Mouse (Mus musculus) splenic B cell, adult 2 months (primary cell): Measurements from ENCODE around the gene Gatd1.

ENCODE experiments used
- DNase-seq: peaks from one replicate; pipeline ENCODE4 v3.0.0-alpha.2; 2011; ENCODE audit warnings: low read depth, low spot score
- H3K27me3 ChIP-seq: 2 replicates; pipeline ENCODE4 v1.6.1; 2012; ENCODE audit warnings: mild to moderate bottlenecking, low read length, moderate library complexity, mixed read lengths; ENCODE audit not compliant: control insufficient read depth, poor library complexity, insufficient read depth, severe bottlenecking
- H3K36me3 ChIP-seq: 2 replicates; pipeline ENCODE4 v1.6.1; 2012; ENCODE audit warnings: mild to moderate bottlenecking, low read length, moderate library complexity, mixed read lengths; ENCODE audit not compliant: control insufficient read depth, poor library complexity, insufficient read depth, severe bottlenecking

The Gatd1 gene

GRCm38 (mm10) chr7:141413809-141414584 is at the start of gene Gatd1:
Gene Gatd1 (minus strand): TSS chr7:141414136.
- peak; percentile 100 for DNase-seq
- Histone ChIP-seq H3K36me3 (no peaks in the 10 kb centered on the region), H3K27me3 (no peaks in the 10 kb centered on the region)

- Histone ChIP-seq H3K36me3 (peaks cover 10% of the 10 kb centered on the region), H3K27me3 (no peaks in the 10 kb centered on the region)
- no peak for DNase-seq
Observed at GRCm38 (mm10) chr7:141462333-141462821, 48.4 kb upstream of the Gatd1 start.

- no peak for DNase-seq
Observed at GRCm38 (mm10) chr7:141461521-141462332, 47.8 kb upstream of the Gatd1 start.

GRCm38 (mm10) chr7:141460391-141461113 is 46.6 kb upstream of the Gatd1 start, which contains the start of gene Cracr2b:
Gene Cracr2b (plus strand): TSS chr7:141461094.
- DNase-seq = no peak
- Histone ChIP-seq H3K27me3 (no peaks in the 10 kb centered on the region), H3K36me3 (peaks cover 10% of the 10 kb centered on the region)

More at GRCm38 (mm10) chr7:141461521-141462332, 47.8 kb upstream of the Gatd1 start:
- Histone ChIP-seq H3K36me3 (peaks cover 10% of the 10 kb centered on the region), H3K27me3 (no peaks in the 10 kb centered on the region)

GRCm38 (mm10) chr7:141460001-141460390 is 46.1 kb upstream of the Gatd1 start:
- no peak for DNase-seq
- H3K36me3 ChIP-seq = peaks cover 10% of the 10 kb centered on the region
- no peaks in the 10 kb centered on the region for H3K27me3 ChIP-seq

GRCm38 (mm10) chr7:141459301-141459711 is 45.4 kb upstream of the Gatd1 start:
- no peak for DNase-seq
- Histone ChIP-seq H3K36me3 (peaks cover 10% of the 10 kb centered on the region), H3K27me3 (no peaks in the 10 kb centered on the region)

GRCm38 (mm10) chr7:141458661-141459060 is 44.7 kb upstream of the Gatd1 start:
- H3K27me3 ChIP-seq = no peaks in the 10 kb centered on the region
- peaks cover 10% of the 10 kb centered on the region for H3K36me3 ChIP-seq
- no peak for DNase-seq

- H3K36me3 ChIP-seq = peaks cover 10% of the 10 kb centered on the region
- no peaks in the 10 kb centered on the region for H3K27me3 ChIP-seq
- peak; percentile 81 for DNase-seq
Observed at GRCm38 (mm10) chr7:141457986-141458660, 44.2 kb upstream of the Gatd1 start.

GRCm38 (mm10) chr7:141457236-141457635 is 43.3 kb upstream of the Gatd1 start:
- peaks cover 10% of the 10 kb centered on the region for H3K36me3 ChIP-seq

GRCm38 (mm10) chr7:141456739-141457138 is 42.8 kb upstream of the Gatd1 start:
- Histone ChIP-seq H3K27me3 (no peaks in the 10 kb centered on the region), H3K36me3 (peaks cover 10% of the 10 kb centered on the region)
- no peak for DNase-seq

More at GRCm38 (mm10) chr7:141457236-141457635, 43.3 kb upstream of the Gatd1 start:
- no peak for DNase-seq
- no peaks in the 10 kb centered on the region for H3K27me3 ChIP-seq

GRCm38 (mm10) chr7:141455610-141456314 is 41.8 kb upstream of the Gatd1 start:
- DNase-seq = peak; percentile 72
- H3K36me3 ChIP-seq = peaks cover 14% of the 10 kb centered on the region
- H3K27me3 ChIP-seq = no peaks in the 10 kb centered on the region

- Histone ChIP-seq H3K36me3 (peaks cover 18% of the 10 kb centered on the region), H3K27me3 (no peaks in the 10 kb centered on the region)
- peak; percentile 95 for DNase-seq
Observed at GRCm38 (mm10) chr7:141454967-141455551, 41.1 kb upstream of the Gatd1 start, which contains the start of gene Pnpla2. Gene Pnpla2 (plus strand): TSS chr7:141455198.

GRCm38 (mm10) chr7:141453636-141454035 is 39.7 kb upstream of the Gatd1 start:
- peaks cover 13% of the 10 kb centered on the region for H3K36me3 ChIP-seq
- H3K27me3 ChIP-seq = no peaks in the 10 kb centered on the region
- DNase-seq = no peak
